Mouse (Mus musculus): ENCODE measurements around the gene Ugt2b36.
"Not testable (repeated sequence)": the region's sequence is repeated elsewhere in the genome, so short reads cannot be mapped to it uniquely, and the experiment has no call there.

The Ugt2b36 gene

DNA sequence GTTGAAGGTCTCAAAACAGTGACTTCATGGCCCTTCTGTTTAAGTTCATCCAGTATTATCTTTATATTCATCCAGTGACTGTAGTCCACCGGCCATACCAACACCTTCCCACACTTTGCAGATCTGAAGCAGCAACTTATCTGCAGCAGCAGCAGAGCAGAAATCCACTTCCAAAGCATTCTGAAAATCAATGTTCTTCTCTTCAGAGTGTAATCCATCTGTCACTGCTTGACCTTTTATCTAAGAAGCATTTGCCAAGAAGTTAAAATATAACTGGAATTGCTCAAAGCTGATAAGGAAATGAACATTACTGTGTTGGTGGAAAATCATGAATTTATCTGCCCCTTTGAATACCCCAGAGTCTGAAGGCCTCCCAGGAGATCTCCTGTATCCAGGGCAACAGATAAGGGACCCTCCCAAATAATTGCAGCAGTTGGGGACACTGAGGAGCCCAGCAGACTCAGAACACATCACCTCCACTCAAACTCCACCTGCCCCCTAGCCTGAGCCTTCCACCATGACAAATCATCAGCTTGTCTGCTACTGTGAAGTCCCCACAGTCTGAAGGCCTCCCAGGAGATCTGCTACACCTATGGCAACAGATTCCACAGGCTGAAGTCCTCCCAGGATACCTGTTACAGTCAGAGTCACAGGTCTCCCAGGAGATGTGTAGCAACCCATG, at the start of gene Ugt2b36:
TSS of gene Ugt2b36 (minus strand) at position 210 of the 682 bp plus-strand sequence.
- no peak for DNase-seq (ENCODE audit: low read depth in 2 of 2, low spot score in 2 of 2)

DNA sequence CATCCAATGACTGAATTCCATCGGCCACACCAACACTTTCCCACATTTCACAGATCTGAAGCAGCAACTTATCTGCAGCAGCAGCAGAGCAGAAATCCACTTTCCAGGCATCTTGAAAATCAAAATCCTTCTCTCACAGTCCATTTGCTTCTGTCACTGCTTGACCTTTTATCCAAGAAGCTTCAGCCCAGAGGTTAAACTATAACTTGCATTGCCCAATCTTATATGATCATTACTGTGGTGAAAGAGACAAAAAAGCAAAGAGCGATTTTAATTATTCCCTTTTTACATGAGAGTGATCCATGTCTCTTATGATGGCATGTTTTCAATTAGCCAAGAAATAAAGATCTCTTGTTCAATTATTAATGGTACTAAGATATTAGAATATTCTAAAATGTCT, 47.8 kb upstream of the Ugt2b36 start, which contains the start of gene Ugt2b5:
TSS of gene Ugt2b5 (minus strand) at position 123 of the 400 bp plus-strand sequence.
- not testable (repeated sequence) for DNase-seq (ENCODE audit: low read depth in 2 of 2, low spot score in 2 of 2)

DNA sequence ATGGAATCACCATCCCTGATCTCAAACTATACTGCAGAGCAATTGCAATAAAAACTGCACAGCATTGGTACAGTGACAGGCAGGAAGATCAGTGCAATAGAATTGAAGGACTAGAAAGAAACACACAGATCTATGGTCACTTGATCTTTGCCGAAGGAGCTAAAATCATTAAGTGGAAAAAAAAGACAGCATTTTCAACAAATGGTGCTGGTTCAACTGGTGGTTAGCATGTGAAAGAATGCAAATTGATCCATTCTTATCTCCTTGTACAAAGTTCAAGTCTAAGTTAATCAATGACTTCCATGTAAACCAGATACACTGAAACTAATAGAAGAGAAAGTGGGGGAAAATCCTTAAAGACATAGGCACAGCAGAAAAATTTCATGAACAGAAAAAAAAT, 11.3 kb upstream of the Ugt2b36 start:
- not testable (repeated sequence) for DNase-seq (ENCODE audit: low read depth in 2 of 2, low spot score in 2 of 2)

DNA sequence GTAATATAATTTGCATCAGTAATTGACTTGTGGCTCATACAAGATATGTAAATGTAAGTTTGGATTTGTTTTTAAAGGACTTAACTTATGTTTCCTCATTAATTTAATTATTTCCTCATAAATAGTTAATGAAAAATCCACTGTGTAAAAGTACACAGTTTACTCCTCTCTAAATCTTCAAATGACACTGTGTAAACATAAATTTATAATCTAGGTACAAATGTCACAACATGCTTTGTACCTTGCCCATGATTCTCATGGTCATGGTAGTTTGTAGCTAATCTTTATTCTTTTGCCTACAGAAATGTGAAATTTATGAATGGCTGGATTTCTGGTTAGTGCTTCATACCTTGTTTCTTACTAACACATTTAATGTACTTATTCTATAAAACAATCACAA, 1.2 kb downstream of the Ugt2b36 start:
- no peak for DNase-seq (ENCODE audit: low read depth in 2 of 2, low spot score in 2 of 2)

DNA sequence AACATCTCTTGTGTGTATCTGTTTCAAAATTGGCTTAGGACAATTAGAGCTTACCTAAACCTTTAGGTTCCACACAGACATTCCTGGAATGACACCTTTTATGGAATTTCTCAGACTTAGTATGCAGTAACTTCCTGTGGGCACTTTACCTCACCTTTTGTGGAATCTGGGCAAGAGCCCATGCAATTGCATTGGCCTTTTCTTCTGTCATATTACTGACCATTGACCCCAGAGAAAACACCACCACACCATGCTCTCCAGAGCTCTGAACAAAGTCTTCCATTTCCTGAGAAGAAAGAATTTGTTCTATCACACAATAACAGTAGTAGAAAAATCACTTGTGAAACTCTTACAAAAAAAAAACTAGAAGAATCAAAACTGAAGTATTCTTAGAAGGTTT, 3.1 kb downstream of the Ugt2b36 start:
- no peak for DNase-seq (ENCODE audit: low read depth in 2 of 2, low spot score in 2 of 2)

DNA sequence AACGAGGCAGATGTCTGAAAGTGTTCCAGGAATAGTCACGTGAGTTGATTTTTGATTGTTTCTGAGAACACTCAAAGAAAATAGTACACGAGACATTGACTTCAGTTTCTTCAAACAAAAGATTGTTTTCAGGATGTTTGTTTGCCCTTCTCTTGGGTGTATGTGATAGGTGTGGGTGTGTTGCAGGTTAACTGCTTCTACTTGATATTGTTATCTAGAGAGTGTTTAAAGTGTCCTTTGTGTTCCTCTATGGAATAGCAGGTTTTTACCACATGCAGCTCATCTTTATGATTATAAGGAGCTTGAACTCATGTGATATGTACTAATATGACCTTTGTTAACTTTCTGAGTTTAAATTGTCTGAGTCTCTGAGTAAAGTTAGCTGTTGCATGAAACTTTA, 6.1 kb downstream of the Ugt2b36 start:
- DNase-seq (ENCODE audit: low read depth in 2 of 2, low spot score in 2 of 2) = no peak

DNA sequence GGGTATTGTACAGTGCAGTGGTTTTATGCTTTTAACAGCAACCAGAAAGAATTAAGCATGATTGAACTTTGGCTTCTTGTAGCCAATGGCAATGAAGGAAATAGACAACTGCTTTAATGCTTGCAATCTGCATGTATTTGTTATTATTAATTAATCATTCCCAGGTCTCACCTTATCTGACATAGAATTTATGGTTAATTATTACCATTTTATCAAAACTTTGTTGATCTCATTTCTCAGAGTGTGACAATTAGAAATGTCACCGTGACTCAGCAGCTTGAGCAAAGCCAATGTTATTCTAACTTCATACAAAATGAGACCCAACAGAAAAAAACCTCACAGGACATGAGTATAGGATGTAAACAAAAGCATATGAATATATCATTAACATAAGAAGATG, 61.7 kb downstream of the Ugt2b36 start:
- DNase-seq (ENCODE audit: low read depth in 2 of 2, low spot score in 2 of 2) = no peak

DNA sequence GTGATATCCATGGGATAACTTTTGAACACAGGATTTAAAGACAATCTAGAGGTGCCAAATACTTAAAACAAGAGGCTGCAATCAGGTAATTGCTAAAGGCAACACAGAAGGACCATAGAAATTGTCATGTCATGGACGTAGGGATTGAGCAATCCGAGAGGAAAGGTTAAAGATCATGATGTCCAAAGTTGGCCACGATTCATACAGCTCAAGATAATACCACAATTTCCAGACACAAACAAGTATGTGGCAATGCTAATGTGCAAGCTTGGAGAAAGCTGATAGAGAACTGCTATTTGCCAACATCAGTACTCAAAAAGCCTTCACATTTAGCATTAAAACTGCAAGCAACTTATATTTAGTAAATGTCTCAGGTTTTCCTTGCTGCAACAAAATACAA, 65.0 kb downstream of the Ugt2b36 start:
- no peak for DNase-seq (ENCODE audit: low read depth in 2 of 2, low spot score in 2 of 2)

Data from CD8-positive naive resting alpha-beta T cell, adult 2 months (primary cell).